Mouse (Mus musculus) heart, postnatal 0 days (tissue): Measurements from ENCODE around the gene Fbxl5.

Experiments
- CTCF ChIP-seq: IDR thresholded peaks from 2 replicates; pipeline ENCODE4 v1.5.1; 2016; ENCODE audit warnings: antibody characterized with exemption, control low read depth, low read depth
- EP300 ChIP-seq: IDR thresholded peaks from 2 replicates; pipeline ENCODE4 v1.6.1; 2016; ENCODE audit warnings: antibody characterized with exemption, low read depth

GRCm38 (mm10) chr5:43822824-43823223, 1.4 kb upstream of the Fbxl5 start:
- TF ChIP-seq CTCF (no peak), EP300 (no peak)
